Mouse (Mus musculus) ES-E14 (cell line): Measurements from ENCODE around the gene Gsk3b.

Experiments used
- MAFK ChIP-seq: IDR thresholded peaks from 2 replicates; pipeline ENCODE4 v1.6.1; 2014; ENCODE audit warnings: mild to moderate bottlenecking, low read depth, low read length, inconsistent platforms; ENCODE audit not compliant: insufficient read depth
- ZNF384 ChIP-seq: IDR thresholded peaks from 2 replicates; pipeline ENCODE4 v1.6.1; 2012; ENCODE audit warnings: low read depth, low read length, inconsistent platforms

GRCm38 (mm10) chr16:38287357-38287756 is 198.6 kb downstream of the Gsk3b start:
- TF ChIP-seq MAFK (no peak), ZNF384 (no peak)
